Mouse (Mus musculus) E14TG2a.4 (cell line): ENCODE data around the gene Lrrfip1.

Experiments
- H3K27me3 ChIP-seq: 2 replicates; pipeline ENCODE4 v1.6.1; 2014; ENCODE audit warnings: low read length, control low read depth; ENCODE audit not compliant: insufficient read depth
- H3K36me3 ChIP-seq: 2 replicates; pipeline ENCODE4 v1.6.1; 2014; ENCODE audit warnings: low read length, control low read depth; ENCODE audit not compliant: insufficient read depth
- H3K4me1 ChIP-seq: replicated peaks from 2 replicates; pipeline ENCODE4 v1.6.1; 2014; ENCODE audit warnings: low read depth, low read length, control low read depth
- H3K4me3 ChIP-seq: replicated peaks from 2 replicates; pipeline ENCODE4 v1.5.1; 2014; ENCODE audit warnings: mild to moderate bottlenecking, low read length
- H3K9me3 ChIP-seq: 2 replicates; pipeline ENCODE4 v1.6.1; 2014; ENCODE audit warnings: low read length, control low read depth
- CTCF ChIP-seq: conservative IDR thresholded peaks from 2 replicates; pipeline ENCODE4 v1.5.1; 2014; ENCODE audit warnings: low read length
- NANOG ChIP-seq: IDR thresholded peaks from 2 replicates; pipeline ENCODE4 v1.6.1; 2014; ENCODE audit warnings: borderline replicate concordance, low read length, mixed read lengths
- POU5F1 ChIP-seq: IDR thresholded peaks from 2 replicates; pipeline ENCODE4 v1.6.1; 2014; ENCODE audit warnings: low read length, borderline replicate concordance

Gene Lrrfip1

DNA sequence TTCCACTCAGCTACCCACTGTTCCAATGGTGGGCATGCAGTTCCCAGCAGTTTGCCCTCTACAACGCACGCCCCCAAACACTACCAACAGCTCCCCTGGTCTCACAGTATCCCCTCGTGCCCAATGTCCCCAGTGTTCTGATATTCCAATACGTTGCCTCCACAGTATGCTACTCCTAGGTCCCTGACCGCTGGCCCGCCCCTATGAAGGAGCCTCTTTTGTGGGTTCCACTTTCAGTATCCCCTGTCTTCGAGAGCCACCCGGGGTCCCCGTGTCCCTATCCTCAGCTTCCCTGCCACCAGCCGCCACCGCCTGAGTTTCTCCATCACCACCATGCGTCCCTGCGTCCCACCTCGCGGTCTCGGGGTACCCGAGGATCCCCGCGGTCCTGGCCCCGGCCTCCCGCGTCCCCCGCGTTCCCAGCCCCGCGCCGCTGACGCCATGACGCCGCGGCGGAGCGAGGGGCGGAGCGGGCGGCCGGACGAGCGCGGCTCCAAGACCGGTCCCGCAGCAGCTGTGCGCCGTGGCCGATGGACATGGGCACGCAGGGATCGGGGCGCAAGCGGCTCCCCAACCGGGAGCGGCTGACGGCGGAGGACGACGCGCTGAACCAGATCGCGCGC, at the start of gene Lrrfip1:
TSS of gene Lrrfip1 (plus strand) at position 470 of the 623 bp plus-strand sequence.
- Histone ChIP-seq H3K4me3 (peak within 1 kb of the TSS; percentile 78), H3K36me3 (no peaks in the 10 kb centered on the region), H3K4me1 (peaks cover 5% of the 10 kb centered on the region; the same call in 1 of the 2 replicates), H3K27me3 (peaks cover 63% of the 10 kb centered on the region), H3K9me3 (peaks cover 27% of the 10 kb centered on the region)
- TF ChIP-seq CTCF (no peak), NANOG (no peak), POU5F1 (no peak)

DNA sequence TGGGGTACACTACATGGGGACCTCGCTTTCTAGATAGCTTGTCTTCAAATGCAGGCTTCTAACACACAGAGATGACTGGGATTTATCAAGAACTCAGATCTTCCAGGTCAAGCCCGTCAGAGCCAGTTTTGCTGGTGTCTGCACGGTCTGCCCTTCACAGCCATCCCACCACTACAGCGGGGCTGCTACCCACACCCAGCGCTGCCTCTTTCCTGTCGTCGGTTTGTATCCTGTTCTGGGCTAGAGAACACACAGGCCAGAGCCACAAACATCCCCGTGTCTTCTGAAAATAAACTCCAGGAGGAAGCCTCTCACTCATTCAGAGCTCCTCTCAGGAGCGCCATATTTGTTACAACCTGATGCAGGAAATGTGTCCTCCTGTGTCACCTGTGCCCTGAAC, 49.2 kb upstream of the Lrrfip1 start:
- peaks cover 3% of the 10 kb centered on the region; the same call in 1 of the 2 replicates for H3K4me1 ChIP-seq
- H3K27me3 ChIP-seq, result peaks cover 13% of the 10 kb centered on the region
- no peaks in the 10 kb centered on the region for H3K9me3 ChIP-seq
- TF ChIP-seq NANOG (no peak), CTCF (no peak), POU5F1 (no peak)
- H3K4me3 ChIP-seq, result no peak overlapping the region
- no peaks in the 10 kb centered on the region for H3K36me3 ChIP-seq

DNA sequence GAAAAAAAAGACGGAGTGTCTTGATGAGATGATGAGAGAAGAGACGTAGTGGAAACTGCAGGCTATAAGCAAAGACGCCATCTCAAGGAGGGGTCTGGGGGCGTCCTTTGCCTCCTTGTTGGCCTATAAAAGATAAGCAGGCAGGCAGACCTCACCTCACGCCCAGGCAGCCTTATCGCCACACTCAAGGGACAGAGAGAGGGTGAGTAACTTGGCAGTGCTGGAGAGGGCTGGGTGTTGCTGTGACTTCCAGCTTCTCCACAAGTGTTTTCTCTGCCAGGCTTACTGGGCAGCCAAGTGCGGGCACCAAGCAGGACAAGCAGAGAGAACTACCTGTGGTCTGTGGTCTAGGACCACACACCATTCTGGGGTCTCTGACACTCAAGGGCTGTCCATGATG, 46.9 kb upstream of the Lrrfip1 start:
- no peaks in the 10 kb centered on the region for H3K36me3 ChIP-seq
- TF ChIP-seq NANOG (no peak), CTCF (no peak), POU5F1 (no peak)
- H3K4me1 ChIP-seq, result no peaks in the 10 kb centered on the region
- H3K27me3 ChIP-seq, result peaks cover 12% of the 10 kb centered on the region
- H3K4me3 ChIP-seq, result no peak overlapping the region
- H3K9me3 ChIP-seq, result no peaks in the 10 kb centered on the region

- Histone ChIP-seq H3K4me3 (no peak within 1 kb of the TSS), H3K36me3 (no peaks in the 10 kb centered on the region), H3K27me3 (peaks cover 12% of the 10 kb centered on the region), H3K9me3 (no peaks in the 10 kb centered on the region), H3K4me1 (no peaks in the 10 kb centered on the region)
- no peak for TF ChIP-seq CTCF
- TF ChIP-seq POU5F1, result no peak
- no peak for TF ChIP-seq NANOG
Measured at GRCm38 (mm10) chr1:90952808-90953207, 45.7 kb upstream of the Lrrfip1 start, which contains the start of gene Prlh. TSS of gene Prlh (plus strand) at chr1:90953108.

DNA sequence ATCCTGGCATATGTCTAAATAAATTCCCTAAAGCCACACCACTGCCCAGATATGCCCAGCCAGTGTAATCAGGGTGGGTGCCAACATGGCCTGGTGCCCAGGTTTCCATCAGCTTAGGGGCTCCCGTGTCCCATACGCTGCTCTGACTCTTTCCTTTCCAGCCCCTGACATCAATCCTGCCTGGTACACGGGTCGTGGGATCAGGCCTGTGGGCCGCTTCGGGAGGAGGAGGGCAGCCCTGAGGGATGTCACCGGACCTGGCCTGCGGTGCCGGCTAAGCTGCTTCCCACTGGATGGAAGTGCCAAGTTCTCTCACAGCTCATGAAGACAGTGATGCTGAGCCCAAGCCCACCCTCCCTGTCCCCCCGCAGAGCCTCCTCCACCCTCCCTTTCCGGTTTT, 44.8 kb upstream of the Lrrfip1 start:
- H3K36me3 ChIP-seq, result no peaks in the 10 kb centered on the region
- no peak for TF ChIP-seq NANOG
- no peak for TF ChIP-seq POU5F1
- no peak for TF ChIP-seq CTCF

GRCm38 (mm10) chr1:90956245-90957096, 42.1 kb upstream of the Lrrfip1 start:
- TF ChIP-seq CTCF, result peak; percentile 79
- TF ChIP-seq NANOG, result no peak
- Histone ChIP-seq H3K4me3 (no peak overlapping the region), H3K4me1 (0 out of 2 replicates have a peak, but pooled peaks cover 3% of the 10 kb centered on the region), H3K36me3 (no peaks in the 10 kb centered on the region), H3K27me3 (peaks cover 30% of the 10 kb centered on the region), H3K9me3 (no peaks in the 10 kb centered on the region)

More for the DNA sequence above, 44.8 kb upstream of the Lrrfip1 start:
- Histone ChIP-seq H3K4me3 (no peak overlapping the region), H3K9me3 (no peaks in the 10 kb centered on the region), H3K27me3 (peaks cover 18% of the 10 kb centered on the region), H3K4me1 (no peaks in the 10 kb centered on the region)

DNA sequence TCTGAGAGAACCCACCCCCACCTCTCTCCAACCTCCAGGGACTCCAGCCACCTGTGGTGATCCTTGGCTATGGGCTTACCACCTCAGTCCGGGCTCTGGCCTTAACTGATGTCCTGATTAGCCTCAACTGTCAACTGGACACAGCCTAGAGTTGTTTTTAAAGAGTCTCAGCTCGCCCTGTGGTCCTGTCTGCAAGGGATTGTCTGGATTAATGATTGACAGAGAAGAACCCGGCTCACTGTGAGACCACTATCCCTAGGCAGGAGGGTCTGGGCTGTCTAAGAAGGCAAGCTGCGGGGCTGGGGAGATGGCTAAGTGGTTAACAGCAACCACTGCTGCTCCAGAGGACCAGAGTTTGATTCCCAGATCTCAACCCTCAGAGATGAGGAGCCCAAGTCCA, 36.0 kb upstream of the Lrrfip1 start:
- H3K4me3 ChIP-seq, result no peak overlapping the region
- no peaks in the 10 kb centered on the region for H3K9me3 ChIP-seq
- H3K4me1 ChIP-seq, result 0 out of 2 replicates have a peak, but pooled peaks cover 3% of the 10 kb centered on the region
- no peaks in the 10 kb centered on the region for H3K36me3 ChIP-seq
- no peak for TF ChIP-seq NANOG
- no peak for TF ChIP-seq CTCF
- no peak for TF ChIP-seq POU5F1
- H3K27me3 ChIP-seq, result peaks cover 37% of the 10 kb centered on the region

DNA sequence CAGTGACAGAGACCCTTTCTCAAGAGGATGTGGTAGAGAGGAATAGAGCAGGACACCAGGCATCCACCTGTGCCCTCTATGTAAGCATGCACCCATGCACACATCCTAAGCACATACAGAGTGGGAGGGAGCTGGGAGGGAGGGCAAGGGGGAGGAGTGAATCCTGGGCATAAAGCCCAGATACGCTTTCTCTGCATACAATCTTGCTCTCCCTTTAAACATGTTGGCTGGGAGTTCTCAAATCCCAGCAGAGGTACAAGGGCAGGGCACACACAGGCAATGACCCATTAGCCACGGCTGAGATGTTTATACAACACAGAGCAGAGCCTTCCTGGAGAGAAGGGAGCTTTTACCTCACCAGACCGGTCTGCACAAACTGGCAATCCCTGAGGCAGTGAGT, 35.5 kb upstream of the Lrrfip1 start:
- H3K9me3 ChIP-seq, result no peaks in the 10 kb centered on the region
- no peak for TF ChIP-seq POU5F1
- TF ChIP-seq CTCF, result no peak
- no peak for TF ChIP-seq NANOG

More for the DNA sequence above, 35.5 kb upstream of the Lrrfip1 start:
- no peaks in the 10 kb centered on the region for H3K36me3 ChIP-seq
- H3K27me3 ChIP-seq, result peaks cover 39% of the 10 kb centered on the region
- no peak overlapping the region for H3K4me3 ChIP-seq
- 0 out of 2 replicates have a peak, but pooled peaks cover 3% of the 10 kb centered on the region for H3K4me1 ChIP-seq
